Mouse (Mus musculus) small intestine, adult 2 months (tissue): ENCODE results near the gene Terb1. TPM values are rescaled to one million over a fixed set of nuclear protein-coding genes. Genes with fewer than 3 reads are reported as not detected.
A peak's percentile ranks its signal among the peaks of the same experiment; 100 is the strongest.

Experiments used
- H3K27ac ChIP-seq: fragments of 200-500 bp; 2 replicates; pipeline ENCODE4 v1.5.1; 2012; ENCODE audit warnings: low read depth, low read length, control low read depth, inconsistent platforms; ENCODE audit not compliant: insufficient read depth
- H3K27me3 ChIP-seq: fragments of 200-500 bp; 2 replicates; pipeline ENCODE4 v1.6.1; 2012; ENCODE audit warnings: mild to moderate bottlenecking, moderate library complexity, low read length, inconsistent platforms; ENCODE audit not compliant: control insufficient read depth, insufficient read depth
- H3K36me3 ChIP-seq: fragments of 200-500 bp; 2 replicates; pipeline ENCODE4 v1.6.1; 2012; ENCODE audit warnings: mild to moderate bottlenecking, low read length, control low read depth, inconsistent platforms; ENCODE audit not compliant: control insufficient read depth, insufficient read depth
- H3K4me1 ChIP-seq: fragments of 200-500 bp; 2 replicates; pipeline ENCODE4 v1.6.1; 2012; ENCODE audit warnings: low read length, inconsistent platforms, mixed read lengths; ENCODE audit not compliant: control insufficient read depth, insufficient read depth, insufficient read length
- H3K4me3 ChIP-seq: fragments of 200-500 bp; 2 replicates; pipeline ENCODE4 v1.5.1; 2012; ENCODE audit warnings: low read depth, mild to moderate bottlenecking, control low read depth, inconsistent platforms, low read length, moderate library complexity
- CTCF ChIP-seq: fragments of 200-500 bp; IDR thresholded peaks from 2 replicates; pipeline ENCODE4 v1.5.1; 2012; ENCODE audit warnings: low read depth, mild to moderate bottlenecking, control low read depth, inconsistent platforms, low read length, moderate library complexity, mixed read lengths; ENCODE audit not compliant: insufficient replicate concordance, insufficient read length; ENCODE audit errors: extremely low read depth
- POLR2A ChIP-seq: fragments of 200-500 bp; IDR thresholded peaks from 2 replicates; pipeline ENCODE4 v1.6.1; 2012; ENCODE audit warnings: low read depth, mild to moderate bottlenecking, control low read depth, inconsistent platforms, low read length, moderate library complexity
- WGBS: fragments of 180-500 bp; shearing (Covaris S2); methylation state at CpG from one replicate; pipeline ENCODE4 v1.1.7; 2018; 5-methylcytosine and 5-hydroxymethylcytosine counted together
- polyA plus RNA-seq: library from polyadenylated mRNA; depleted of rRNA; stranded (reverse); fragments of >200 nt; gene quantifications from 2 replicates; pipeline ENCODE4 v1.2.3, GENCODE M21; 2012

Terb1 gene
- polyA plus RNA-seq, 1 experiment: not detected

DNA sequence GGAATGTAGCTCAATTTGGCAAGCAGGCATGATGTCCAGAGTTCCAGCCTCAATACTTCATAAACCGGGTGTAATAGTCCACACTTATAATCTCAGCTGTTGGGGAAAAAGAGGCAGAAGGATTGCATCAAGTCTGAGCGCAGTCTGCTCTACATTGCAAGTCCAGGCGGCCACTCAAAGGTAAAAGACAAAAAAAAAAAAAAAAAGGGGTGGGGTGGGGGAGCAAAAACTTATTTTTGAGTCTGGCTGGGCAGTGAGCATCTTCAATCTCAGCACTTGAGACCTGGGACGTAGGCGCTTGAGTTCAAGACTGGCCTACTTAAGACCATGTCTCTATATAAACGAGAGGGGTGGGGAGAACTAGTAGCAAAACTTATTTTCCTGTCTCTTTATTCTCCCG is 23.8 kb upstream of the Terb1 start:
- peak overlapping the region; percentile 97 for H3K4me3 ChIP-seq
- no peaks in the 10 kb centered on the region; the same call in 1 of the 2 replicates for H3K4me1 ChIP-seq
- TF ChIP-seq CTCF (no peak), POLR2A (no peak)
- peaks cover 10% of the 10 kb centered on the region for H3K36me3 ChIP-seq
- H3K27ac ChIP-seq: no peak overlapping the region
- no peaks in the 10 kb centered on the region for H3K27me3 ChIP-seq
- WGBS: 8% methylated on average over 7 of the region's 7 CpGs

DNA sequence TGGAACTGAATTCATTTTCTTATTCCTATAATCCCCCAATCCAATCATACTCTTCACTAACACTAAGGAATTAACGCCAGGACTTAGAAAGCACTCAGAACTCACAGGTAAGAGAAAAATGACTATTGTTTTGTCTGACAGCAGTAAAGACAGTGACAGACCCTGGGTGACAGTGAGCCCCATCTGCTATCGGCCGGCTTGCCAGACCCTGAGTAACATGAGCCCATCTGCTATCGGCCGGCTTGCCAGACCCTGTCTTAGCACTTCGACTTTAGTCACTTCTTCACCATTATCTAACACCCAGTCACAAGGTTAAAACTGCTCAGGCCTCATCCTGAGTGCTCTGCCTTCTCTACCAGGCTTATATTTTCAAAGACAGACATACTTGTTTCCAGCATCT is 20.0 kb upstream of the Terb1 start:
- H3K4me3 ChIP-seq: no peak overlapping the region
- TF ChIP-seq CTCF: no peak
- no peak for TF ChIP-seq POLR2A
- H3K27ac ChIP-seq: no peak overlapping the region
- H3K4me1 ChIP-seq: no peaks in the 10 kb centered on the region; the same call in 1 of the 2 replicates
- no peaks in the 10 kb centered on the region for H3K27me3 ChIP-seq
- 92% methylated on average over 6 of the region's 6 CpGs for WGBS
- peaks cover 21% of the 10 kb centered on the region for H3K36me3 ChIP-seq

DNA sequence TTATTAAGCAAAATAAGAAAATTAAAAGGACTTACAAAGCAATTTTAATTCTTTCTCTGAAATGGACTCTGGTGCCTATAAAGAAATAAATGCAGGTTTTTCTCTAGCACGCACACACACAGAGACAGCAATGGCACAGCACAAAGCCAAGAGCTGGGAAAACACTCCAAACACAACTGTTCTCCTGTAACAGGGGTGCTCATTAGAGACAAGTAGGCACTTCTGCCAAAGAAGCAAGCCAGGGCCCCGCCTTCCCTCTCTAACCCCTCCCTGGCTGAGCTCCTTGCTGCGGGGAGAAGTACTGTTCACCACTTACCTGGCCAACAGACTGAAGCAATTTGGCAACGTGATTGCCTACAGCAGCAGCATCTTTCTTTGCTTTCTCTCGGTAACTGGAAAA is 8.2 kb upstream of the Terb1 start:
- Histone ChIP-seq H3K27me3 (no peaks in the 10 kb centered on the region), H3K36me3 (peaks cover 57% of the 10 kb centered on the region), H3K4me3 (no peak overlapping the region), H3K27ac (no peak overlapping the region), H3K4me1 (no peaks in the 10 kb centered on the region)
- whole genome bisulfite sequencing: 74% methylated on average over 5 of the region's 5 CpGs
- TF ChIP-seq POLR2A: no peak

DNA sequence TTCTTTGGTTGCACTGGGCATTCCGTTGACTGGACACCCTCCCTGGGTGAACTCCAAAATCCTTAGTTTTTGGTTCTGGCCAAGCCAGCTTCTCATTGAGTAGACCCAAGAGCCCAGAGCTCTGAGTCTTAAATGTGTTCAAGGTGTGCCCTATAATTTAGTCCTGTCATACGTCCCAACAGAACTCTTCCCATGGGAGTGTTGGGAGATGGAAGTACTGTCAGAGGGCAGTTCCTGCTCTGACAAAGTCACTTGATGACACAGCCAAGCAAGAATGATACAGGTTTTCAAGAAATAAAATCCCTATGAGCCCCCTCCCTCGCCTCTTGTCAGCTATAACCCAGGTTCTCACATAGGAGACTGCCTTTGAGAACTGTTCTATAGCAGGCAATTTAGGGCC is 424 bp upstream of the Terb1 start:
- Histone ChIP-seq H3K4me3 (peak overlapping the region; percentile 66; the same call in 1 of the 2 replicates), H3K36me3 (peaks cover 18% of the 10 kb centered on the region), H3K4me1 (peaks cover 4% of the 10 kb centered on the region), H3K27me3 (no peaks in the 10 kb centered on the region), H3K27ac (no peak overlapping the region)
- TF ChIP-seq POLR2A (no peak), CTCF (no peak)
- 93% methylated on average over 3 of the region's 3 CpGs for WGBS

DNA sequence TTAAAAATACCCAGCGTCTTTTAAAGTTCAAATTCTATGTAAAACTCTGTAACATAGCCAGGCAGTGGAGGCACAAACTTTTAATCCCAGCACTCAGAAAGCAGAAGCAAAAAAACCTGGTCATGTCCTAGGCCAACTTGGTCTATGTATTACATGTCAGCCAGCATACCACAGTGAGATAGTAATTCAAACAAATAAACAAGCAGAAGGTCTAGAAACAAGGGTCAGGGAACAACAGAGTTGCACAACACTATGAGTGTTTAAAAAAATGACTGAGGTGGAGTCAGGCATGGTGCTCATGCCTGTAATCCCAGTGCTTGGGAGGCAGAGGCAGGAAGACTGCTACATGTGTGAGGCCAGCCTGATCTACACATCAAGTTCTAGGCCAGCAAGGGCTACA is 30.6 kb downstream of the Terb1 start:
- H3K36me3 ChIP-seq: no peaks in the 10 kb centered on the region
- H3K27ac ChIP-seq: no peak overlapping the region
- WGBS: 64% methylated on average over 1 of the region's 1 CpGs
- H3K27me3 ChIP-seq: no peaks in the 10 kb centered on the region
- no peaks in the 10 kb centered on the region for H3K4me1 ChIP-seq
- H3K4me3 ChIP-seq: no peak overlapping the region
- TF ChIP-seq POLR2A (no peak), CTCF (no peak)

DNA sequence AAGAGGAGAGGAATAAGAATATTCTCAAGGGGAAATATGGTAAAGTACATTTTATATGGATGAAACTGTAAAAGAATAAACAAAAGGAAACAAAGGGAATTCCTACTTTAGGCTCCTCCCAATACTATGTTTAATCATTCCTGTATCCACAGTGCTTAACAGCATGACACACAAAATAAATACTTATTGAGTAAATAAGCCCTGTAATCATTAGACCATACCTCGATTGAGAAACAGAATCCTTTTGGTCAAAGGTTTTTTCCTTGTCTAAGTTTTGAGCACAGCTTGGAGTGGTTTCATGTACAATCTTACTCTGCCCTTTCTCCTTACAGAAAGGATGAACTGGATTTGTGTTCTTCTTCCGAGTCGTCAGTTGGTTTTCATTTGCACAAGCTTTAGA is 37.2 kb downstream of the Terb1 start:
- 25% methylated on average over 3 of the region's 3 CpGs for WGBS

DNA sequence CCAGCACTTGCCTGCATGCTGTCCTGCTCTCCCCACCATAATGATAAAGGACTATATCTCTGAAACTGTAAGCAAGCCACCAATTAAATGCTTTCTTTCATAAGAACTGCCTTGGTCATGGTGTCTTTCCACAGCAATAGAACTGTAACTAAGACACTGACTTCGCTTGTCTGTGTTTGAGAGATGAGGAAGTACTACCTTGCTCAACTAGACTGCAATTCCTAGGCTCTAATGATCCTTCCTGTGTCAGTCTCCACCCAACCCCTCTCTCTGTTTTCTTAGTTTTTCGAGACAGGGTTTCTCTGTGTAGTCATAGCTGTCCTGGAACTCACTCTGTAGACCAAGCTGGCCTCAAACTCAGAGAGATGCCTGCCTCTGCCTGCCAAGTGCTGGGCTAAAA is 42.2 kb downstream of the Terb1 start:
- Histone ChIP-seq H3K4me1 (no peaks in the 10 kb centered on the region), H3K27me3 (no peaks in the 10 kb centered on the region), H3K4me3 (no peak overlapping the region), H3K36me3 (no peaks in the 10 kb centered on the region), H3K27ac (no peak overlapping the region)
- WGBS: 64% methylated on average over 2 of the region's 2 CpGs
- no peak for TF ChIP-seq CTCF
- TF ChIP-seq POLR2A: no peak

More for the DNA sequence above, 37.2 kb downstream of the Terb1 start:
- Histone ChIP-seq H3K27me3 (no peaks in the 10 kb centered on the region), H3K4me3 (no peak overlapping the region), H3K4me1 (no peaks in the 10 kb centered on the region), H3K36me3 (no peaks in the 10 kb centered on the region), H3K27ac (no peak overlapping the region)
- no peak for TF ChIP-seq CTCF

DNA sequence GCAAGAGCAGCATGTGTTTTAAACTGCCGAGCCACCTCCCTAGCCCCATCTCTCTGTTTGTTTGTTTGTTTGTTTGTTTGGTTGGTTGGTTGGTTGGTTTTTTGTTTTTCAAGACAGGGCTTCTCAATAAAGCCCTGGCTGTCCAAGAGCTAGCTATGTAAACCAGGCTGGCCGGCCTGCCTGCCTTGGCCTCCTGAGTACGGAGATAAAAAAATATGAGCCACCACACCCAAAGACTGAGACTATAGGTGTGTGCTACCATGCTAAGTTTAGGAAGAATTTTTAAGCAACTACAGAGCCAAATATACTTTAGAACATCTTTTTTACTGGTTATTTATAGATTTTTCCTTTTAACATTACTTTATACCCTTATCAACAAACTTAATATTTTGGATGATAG is 57.5 kb downstream of the Terb1 start:
- no peak overlapping the region for H3K27ac ChIP-seq
- no peaks in the 10 kb centered on the region for H3K36me3 ChIP-seq
- no peak overlapping the region for H3K4me3 ChIP-seq
- no peaks in the 10 kb centered on the region for H3K4me1 ChIP-seq
- TF ChIP-seq POLR2A (no peak), CTCF (no peak)
- 84% methylated on average over 3 of the region's 3 CpGs for WGBS
- no peaks in the 10 kb centered on the region for H3K27me3 ChIP-seq
